Mouse (Mus musculus) hindbrain, embryonic 15.5 days (tissue): ENCODE data around the gene Batf3. TPM values are rescaled to one million over a fixed set of nuclear protein-coding genes. Genes with fewer than 3 reads are reported as not detected.
A peak's percentile ranks its signal among the peaks of the same experiment; 100 is the strongest.

Experiments used
- ATAC-seq: fragments of 200-750 bp; cut with Nextera tagmentation; 2 replicates; pipeline ENCODE4 v1.8.0; 2017; ENCODE audit warnings: low read depth, moderate number of reproducible peaks, moderate TSS enrichment; ENCODE audit not compliant: low FRiP score
- H3K27ac ChIP-seq: fragments of 300-500 bp; sonication (generic); replicated peaks from 2 replicates; pipeline ENCODE4 v1.5.1; 2015; ENCODE audit warnings: mild to moderate bottlenecking, inconsistent platforms
- H3K27me3 ChIP-seq: fragments of 300-500 bp; sonication (generic); 2 replicates; pipeline ENCODE4 v1.6.1; 2015; ENCODE audit warnings: control low read depth, inconsistent platforms
- H3K36me3 ChIP-seq: fragments of 300-500 bp; sonication (generic); 2 replicates; pipeline ENCODE4 v1.6.1; 2015; ENCODE audit warnings: control low read depth, inconsistent platforms
- H3K4me1 ChIP-seq: fragments of 300-500 bp; sonication (generic); replicated peaks from 2 replicates; pipeline ENCODE4 v1.6.1; 2015; ENCODE audit warnings: control low read depth, inconsistent platforms
- H3K4me2 ChIP-seq: fragments of 300-500 bp; sonication (generic); 2 replicates; pipeline ENCODE4 v1.6.1; 2015; ENCODE audit warnings: moderate library complexity, mild to moderate bottlenecking, inconsistent platforms
- H3K4me3 ChIP-seq: fragments of 300-500 bp; sonication (generic); 2 replicates; pipeline ENCODE4 v1.5.1; 2015; ENCODE audit warnings: mild to moderate bottlenecking, inconsistent platforms
- H3K9ac ChIP-seq: fragments of 300-500 bp; sonication (generic); 2 replicates; pipeline ENCODE4 v1.6.1; 2015; ENCODE audit warnings: inconsistent platforms
- H3K9me3 ChIP-seq: fragments of 300-500 bp; sonication (generic); 2 replicates; pipeline ENCODE4 v1.6.1; 2016; ENCODE audit warnings: control low read depth, inconsistent platforms
- WGBS: fragments of 180-500 bp; shearing (Covaris S2); methylation state at CpG from one replicate; pipeline ENCODE4 v1.1.7; 2015; 5-methylcytosine and 5-hydroxymethylcytosine counted together
- polyA plus RNA-seq: library from polyadenylated mRNA; unstranded; fragments of >200 nt; fragmentation: Nextera tagmentation; extraction: Ambion mirVana; gene quantifications from 2 replicates; pipeline ENCODE4 v1.2.1, GENCODE M21; 2015

Gene Batf3
- polyA plus RNA-seq, 1 experiment from 2014 or later = 2.0 TPM

GRCm38 (mm10) chr1:191114868-191115267 is 17.2 kb downstream of the Batf3 start:
- Histone ChIP-seq H3K9ac (no peak overlapping the region), H3K4me3 (no peak overlapping the region), H3K36me3 (no peaks in the 10 kb centered on the region), H3K9me3 (no peaks in the 10 kb centered on the region), H3K27me3 (no peaks in the 10 kb centered on the region), H3K4me2 (no peak overlapping the region), H3K4me1 (no peaks in the 10 kb centered on the region), H3K27ac (no peak overlapping the region)
- WGBS = 80% methylated on average over 7 of the region's 7 CpGs
- ATAC-seq = no peak

GRCm38 (mm10) chr1:191115514-191116238 is 18.0 kb downstream of the Batf3 start:
- no peak overlapping the region for H3K27ac ChIP-seq

GRCm38 (mm10) chr1:191122744-191123143 is 25.1 kb downstream of the Batf3 start:
- Histone ChIP-seq H3K9me3 (no peaks in the 10 kb centered on the region), H3K9ac (no peak overlapping the region), H3K4me3 (no peak overlapping the region), H3K27ac (no peak overlapping the region), H3K4me2 (no peak overlapping the region), H3K4me1 (0 out of 2 replicates have a peak, but pooled peaks cover 5% of the 10 kb centered on the region), H3K27me3 (peaks cover 4% of the 10 kb centered on the region; the same call in 1 of the 2 replicates), H3K36me3 (no peaks in the 10 kb centered on the region)
- WGBS = 46% methylated on average over 3 of the region's 3 CpGs
- no peak for ATAC-seq

More at GRCm38 (mm10) chr1:191115514-191116238, 18.0 kb downstream of the Batf3 start:
- peak; percentile 65; the same call in 1 of the 2 replicates for ATAC-seq
- 69% methylated on average over 11 of the region's 11 CpGs for WGBS
- no peak overlapping the region for H3K9ac ChIP-seq
- no peak overlapping the region for H3K4me2 ChIP-seq
- no peaks in the 10 kb centered on the region for H3K4me1 ChIP-seq
- H3K27me3 ChIP-seq = no peaks in the 10 kb centered on the region
- H3K9me3 ChIP-seq = no peaks in the 10 kb centered on the region
- H3K36me3 ChIP-seq = no peaks in the 10 kb centered on the region
- no peak overlapping the region for H3K4me3 ChIP-seq

- Histone ChIP-seq H3K9me3 (no peaks in the 10 kb centered on the region), H3K4me1 (0 out of 2 replicates have a peak, but pooled peaks cover 5% of the 10 kb centered on the region), H3K4me2 (no peak overlapping the region), H3K36me3 (no peaks in the 10 kb centered on the region), H3K9ac (no peak overlapping the region), H3K4me3 (no peak overlapping the region), H3K27ac (no peak overlapping the region), H3K27me3 (peaks cover 4% of the 10 kb centered on the region; the same call in 1 of the 2 replicates)
- WGBS = 85% methylated on average over 2 of the region's 2 CpGs
- no peak for ATAC-seq
Observed at GRCm38 (mm10) chr1:191123696-191124095, 26.0 kb downstream of the Batf3 start.

GRCm38 (mm10) chr1:191124288-191124687 is 26.6 kb downstream of the Batf3 start:
- 57% methylated on average over 4 of the region's 4 CpGs for WGBS
- no peaks in the 10 kb centered on the region for H3K9me3 ChIP-seq
- no peak overlapping the region for H3K9ac ChIP-seq
- H3K27me3 ChIP-seq = peaks cover 4% of the 10 kb centered on the region; the same call in 1 of the 2 replicates
- no peak for ATAC-seq
- 0 out of 2 replicates have a peak, but pooled peaks cover 5% of the 10 kb centered on the region for H3K4me1 ChIP-seq
- H3K27ac ChIP-seq = no peak overlapping the region
- H3K36me3 ChIP-seq = no peaks in the 10 kb centered on the region
- no peak overlapping the region for H3K4me2 ChIP-seq
- H3K4me3 ChIP-seq = no peak overlapping the region

GRCm38 (mm10) chr1:191125811-191126638 is 28.4 kb downstream of the Batf3 start:
- no peak overlapping the region for H3K9ac ChIP-seq
- peak overlapping the region; percentile 55 for H3K4me2 ChIP-seq
- 0 out of 2 replicates have a peak, but pooled peaks cover 5% of the 10 kb centered on the region for H3K4me1 ChIP-seq
- ATAC-seq = 0 out of 2 replicates have a peak, but pooled peaks have one; percentile 54
- H3K4me3 ChIP-seq = peak overlapping the region; percentile 24
- 16% methylated on average over 38 of the region's 38 CpGs for WGBS
- H3K36me3 ChIP-seq = no peaks in the 10 kb centered on the region
- H3K27ac ChIP-seq = no peak overlapping the region
- H3K9me3 ChIP-seq = no peaks in the 10 kb centered on the region
- H3K27me3 ChIP-seq = peaks cover 4% of the 10 kb centered on the region; the same call in 1 of the 2 replicates

GRCm38 (mm10) chr1:191131692-191132091 is 34.0 kb downstream of the Batf3 start:
- no peak for ATAC-seq
- 93% methylated on average over 2 of the region's 2 CpGs for WGBS
- Histone ChIP-seq H3K4me3 (no peak overlapping the region), H3K4me1 (no peaks in the 10 kb centered on the region), H3K9ac (no peak overlapping the region), H3K9me3 (no peaks in the 10 kb centered on the region), H3K4me2 (no peak overlapping the region), H3K27ac (no peak overlapping the region), H3K27me3 (no peaks in the 10 kb centered on the region), H3K36me3 (no peaks in the 10 kb centered on the region)

- H3K9ac ChIP-seq = no peak overlapping the region
Observed at GRCm38 (mm10) chr1:191132240-191132639, 34.6 kb downstream of the Batf3 start.

GRCm38 (mm10) chr1:191132934-191133333 is 35.3 kb downstream of the Batf3 start:
- no peaks in the 10 kb centered on the region for H3K9me3 ChIP-seq
- no peaks in the 10 kb centered on the region for H3K36me3 ChIP-seq
- no peaks in the 10 kb centered on the region for H3K27me3 ChIP-seq
- no peak overlapping the region for H3K27ac ChIP-seq
- no peaks in the 10 kb centered on the region for H3K4me1 ChIP-seq
- no peak overlapping the region for H3K4me3 ChIP-seq
- H3K4me2 ChIP-seq = no peak overlapping the region
- H3K9ac ChIP-seq = no peak overlapping the region
- ATAC-seq = no peak
- 76% methylated on average over 5 of the region's 5 CpGs for WGBS

More at GRCm38 (mm10) chr1:191132240-191132639, 34.6 kb downstream of the Batf3 start:
- H3K4me2 ChIP-seq = no peak overlapping the region
- H3K4me3 ChIP-seq = no peak overlapping the region
- WGBS = 78% methylated on average over 5 of the region's 5 CpGs
- no peaks in the 10 kb centered on the region for H3K27me3 ChIP-seq
- H3K9me3 ChIP-seq = no peaks in the 10 kb centered on the region
- H3K36me3 ChIP-seq = no peaks in the 10 kb centered on the region
- H3K27ac ChIP-seq = no peak overlapping the region
- no peak for ATAC-seq
- H3K4me1 ChIP-seq = no peaks in the 10 kb centered on the region

- no peaks in the 10 kb centered on the region for H3K4me1 ChIP-seq
Observed at GRCm38 (mm10) chr1:191135406-191135805, 37.8 kb downstream of the Batf3 start.

GRCm38 (mm10) chr1:191138436-191138835 is 40.8 kb downstream of the Batf3 start:
- Histone ChIP-seq H3K4me1 (no peaks in the 10 kb centered on the region), H3K4me3 (no peak overlapping the region), H3K4me2 (no peak overlapping the region), H3K27ac (no peak overlapping the region), H3K27me3 (no peaks in the 10 kb centered on the region), H3K9ac (no peak overlapping the region), H3K9me3 (no peaks in the 10 kb centered on the region), H3K36me3 (no peaks in the 10 kb centered on the region)
- ATAC-seq = no peak
- 88% methylated on average over 4 of the region's 4 CpGs for WGBS

More at GRCm38 (mm10) chr1:191135406-191135805, 37.8 kb downstream of the Batf3 start:
- no peak for ATAC-seq
- H3K36me3 ChIP-seq = no peaks in the 10 kb centered on the region
- H3K27ac ChIP-seq = no peak overlapping the region
- H3K27me3 ChIP-seq = no peaks in the 10 kb centered on the region
- no peak overlapping the region for H3K9ac ChIP-seq
- WGBS = 61% methylated on average over 4 of the region's 4 CpGs
- no peak overlapping the region for H3K4me2 ChIP-seq
- H3K9me3 ChIP-seq = no peaks in the 10 kb centered on the region
- H3K4me3 ChIP-seq = no peak overlapping the region
